Mouse (Mus musculus) urinary bladder, adult 2 months (tissue): ENCODE results near the gene Nlgn1. TPM values are rescaled to one million over a fixed set of nuclear protein-coding genes. Genes with fewer than 3 reads are reported as not detected.

Experiments used
- DNase-seq: peaks from one replicate; pipeline ENCODE4 v3.0.0; 2022; ENCODE audit warnings: low spot score
- polyA plus RNA-seq: library from polyadenylated mRNA; depleted of rRNA; stranded (reverse); fragments of >200 nt; gene quantifications from 2 replicates; pipeline ENCODE4 v1.2.3, GENCODE M21; 2012

The Nlgn1 gene
- polyA plus RNA-seq, 1 experiment = 0.29 TPM

GRCm38 (mm10) chr3:26069366-26069765 is 262.9 kb downstream of the Nlgn1 start:
- DNase-seq = no peak

- no peak for DNase-seq
Measured at GRCm38 (mm10) chr3:26050769-26051168, 281.5 kb downstream of the Nlgn1 start.

- DNase-seq = no peak
Measured at GRCm38 (mm10) chr3:26042966-26043365, 289.3 kb downstream of the Nlgn1 start.

GRCm38 (mm10) chr3:26039696-26040095 is 292.6 kb downstream of the Nlgn1 start:
- DNase-seq = no peak

GRCm38 (mm10) chr3:26026025-26026424 is 306.2 kb downstream of the Nlgn1 start:
- no peak for DNase-seq

- DNase-seq = no peak
Measured at GRCm38 (mm10) chr3:26023217-26023616, 309.0 kb downstream of the Nlgn1 start.

- DNase-seq = no peak
Measured at GRCm38 (mm10) chr3:26021632-26022184, 310.6 kb downstream of the Nlgn1 start.

- no peak for DNase-seq
Measured at GRCm38 (mm10) chr3:26011310-26012078, 320.8 kb downstream of the Nlgn1 start.

- no peak for DNase-seq
Measured at GRCm38 (mm10) chr3:26002863-26003608, 329.2 kb downstream of the Nlgn1 start.

GRCm38 (mm10) chr3:26002367-26002766 is 329.9 kb downstream of the Nlgn1 start:
- no peak for DNase-seq

- DNase-seq = no peak
Measured at GRCm38 (mm10) chr3:25967546-25967945, 364.7 kb downstream of the Nlgn1 start.

- DNase-seq = no peak
Measured at GRCm38 (mm10) chr3:25964237-25964636, 368.0 kb downstream of the Nlgn1 start.

GRCm38 (mm10) chr3:25963568-25963967 is 368.7 kb downstream of the Nlgn1 start:
- DNase-seq = no peak

- DNase-seq = no peak
Measured at GRCm38 (mm10) chr3:25916535-25916934, 415.7 kb downstream of the Nlgn1 start.

GRCm38 (mm10) chr3:25914365-25915065 is 417.7 kb downstream of the Nlgn1 start:
- DNase-seq = no peak

GRCm38 (mm10) chr3:25903140-25903809 is 429.0 kb downstream of the Nlgn1 start:
- no peak for DNase-seq

- DNase-seq = no peak
Measured at GRCm38 (mm10) chr3:25897456-25897855, 434.8 kb downstream of the Nlgn1 start.

GRCm38 (mm10) chr3:25884797-25885196 is 447.5 kb downstream of the Nlgn1 start:
- DNase-seq = no peak

GRCm38 (mm10) chr3:25869161-25869560 is 463.1 kb downstream of the Nlgn1 start:
- no peak for DNase-seq

GRCm38 (mm10) chr3:25858384-25858783 is 473.9 kb downstream of the Nlgn1 start:
- no peak for DNase-seq

- DNase-seq = no peak
Measured at GRCm38 (mm10) chr3:25844686-25845462, 487.4 kb downstream of the Nlgn1 start.
